Mouse (Mus musculus) kidney, postnatal 14 days (tissue): ENCODE data around the gene Wdr26.

ENCODE experiments used
- DNase-seq: peaks from one replicate; pipeline ENCODE4 v3.0.0; 2022; ENCODE audit warnings: mixed read lengths

Gene Wdr26

GRCm38 (mm10) chr1:181234326-181235035, 22.7 kb upstream of the Wdr26 start:
- DNase-seq, result peak; percentile 52

- DNase-seq, result no peak
Observed at GRCm38 (mm10) chr1:181233734-181234133, 21.9 kb upstream of the Wdr26 start.

DNA sequence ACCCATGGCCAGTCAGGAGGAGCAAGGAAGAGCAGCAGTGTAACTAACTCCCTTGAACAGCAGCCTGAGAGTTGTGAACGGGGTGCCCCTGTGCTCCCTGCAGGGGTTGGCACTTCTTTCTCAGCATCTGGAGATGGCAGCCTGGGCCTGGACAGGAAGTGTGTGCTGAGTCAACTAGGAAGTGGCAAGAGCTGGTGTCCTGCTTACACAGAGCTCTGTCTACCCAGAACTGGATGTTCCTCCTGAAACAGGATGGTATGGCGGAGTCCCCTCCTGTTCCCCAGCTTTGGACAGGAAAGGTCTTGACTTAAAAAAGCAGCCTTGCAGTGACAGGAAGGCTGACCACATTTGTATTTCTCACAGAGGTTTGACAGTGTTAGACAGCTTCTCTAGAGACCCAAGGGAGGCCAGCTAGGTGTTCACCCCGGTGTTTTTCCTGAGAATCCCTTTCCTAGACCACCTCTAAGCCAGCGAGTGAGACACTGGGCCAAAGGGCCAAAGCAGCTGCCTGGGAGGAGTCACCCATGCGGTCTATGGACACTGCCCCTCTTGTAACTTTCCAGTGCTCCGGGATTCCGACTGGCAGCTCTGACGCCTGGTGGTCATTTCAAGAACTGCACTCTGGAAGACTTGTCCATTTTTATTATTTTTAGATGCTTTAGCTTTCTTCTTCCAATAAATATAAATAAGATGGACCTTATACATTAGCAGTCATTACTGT, 20.7 kb upstream of the Wdr26 start:
- DNase-seq, result peak; percentile 89

- DNase-seq, result no peak
Observed at GRCm38 (mm10) chr1:181231821-181232220, 20.0 kb upstream of the Wdr26 start.

- DNase-seq, result no peak
Observed at GRCm38 (mm10) chr1:181231262-181231661, 19.5 kb upstream of the Wdr26 start.

DNA sequence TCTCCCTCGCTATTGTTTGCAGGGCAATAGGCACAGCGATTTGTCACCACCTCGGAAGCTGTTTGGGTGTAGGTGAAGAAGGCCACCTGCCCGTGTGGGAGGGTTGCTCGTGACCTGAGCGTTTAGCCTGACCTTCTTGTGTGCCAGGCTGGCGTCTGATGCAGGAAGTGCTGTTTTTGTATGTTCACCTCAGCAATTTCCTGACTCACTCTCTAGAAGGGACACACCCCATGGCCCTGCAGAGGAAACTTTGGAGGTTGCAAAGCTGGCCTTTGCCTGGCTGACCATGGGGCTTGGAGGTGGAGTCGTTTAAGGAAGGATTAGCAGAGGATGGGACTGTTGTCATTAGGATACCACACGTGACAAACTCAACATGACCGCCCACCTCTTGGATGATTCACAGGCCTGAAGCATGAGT, 18.9 kb upstream of the Wdr26 start:
- peak; percentile 39 for DNase-seq

DNA sequence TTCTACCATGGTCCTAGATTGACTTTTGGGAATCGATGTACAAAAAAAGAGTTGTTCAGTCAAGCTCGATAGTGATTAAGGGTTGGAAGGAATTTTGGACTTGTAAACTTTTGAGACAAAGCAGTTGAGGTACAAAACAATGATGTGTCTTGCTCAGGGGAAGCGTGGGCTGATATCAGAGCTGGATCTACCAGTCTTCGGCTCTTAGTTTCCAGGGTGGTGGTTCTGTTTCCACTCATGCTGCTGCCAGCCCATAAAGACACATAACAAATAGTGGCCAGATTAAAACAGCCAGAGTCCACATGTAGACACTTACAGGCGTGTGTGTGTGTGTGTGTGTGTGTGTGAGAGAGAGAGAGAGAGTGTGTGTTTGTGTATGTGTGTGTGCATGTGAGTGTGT, 17.2 kb upstream of the Wdr26 start:
- DNase-seq, result no peak

DNA sequence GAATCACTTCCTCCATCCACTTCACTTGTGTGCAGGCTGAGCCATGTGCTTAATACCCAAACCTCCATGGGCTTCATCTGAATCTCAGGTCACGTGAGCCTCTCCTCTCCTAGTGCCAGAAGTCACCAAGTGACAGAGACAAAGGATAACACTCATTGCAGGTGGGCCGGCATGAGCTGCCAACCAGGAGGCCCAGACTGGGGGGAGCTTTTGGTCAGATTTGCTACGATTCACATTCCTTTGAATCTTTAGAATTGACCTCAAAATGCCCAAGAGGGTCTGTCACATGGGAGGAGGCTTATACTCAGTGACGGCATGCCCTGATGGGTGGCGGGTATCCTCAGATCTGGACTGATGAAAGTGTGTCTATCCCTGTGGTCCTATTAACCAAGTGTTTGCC, 16.8 kb upstream of the Wdr26 start:
- no peak for DNase-seq

- DNase-seq, result no peak
Observed at GRCm38 (mm10) chr1:181227804-181228203, 16.0 kb upstream of the Wdr26 start.

DNA sequence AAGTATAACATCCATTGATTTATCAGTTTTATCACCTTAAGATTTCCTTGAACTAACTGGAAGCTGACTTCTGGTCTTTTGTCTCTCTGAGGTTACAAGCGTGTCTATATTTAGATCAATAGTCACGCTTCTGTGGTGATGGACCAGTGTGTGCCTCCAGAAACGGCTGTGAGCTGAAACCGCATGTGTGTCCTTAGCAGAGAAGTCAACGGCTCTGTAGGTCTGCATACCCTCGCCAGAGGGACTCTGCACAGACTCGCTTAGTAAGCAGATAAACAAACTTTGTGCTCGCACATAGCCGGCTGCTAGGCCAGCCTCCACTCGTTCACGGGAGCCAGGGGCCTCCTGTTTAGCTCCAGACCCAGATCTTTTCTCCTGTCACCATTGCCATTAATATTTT, 15.0 kb upstream of the Wdr26 start:
- DNase-seq, result peak; percentile 39

DNA sequence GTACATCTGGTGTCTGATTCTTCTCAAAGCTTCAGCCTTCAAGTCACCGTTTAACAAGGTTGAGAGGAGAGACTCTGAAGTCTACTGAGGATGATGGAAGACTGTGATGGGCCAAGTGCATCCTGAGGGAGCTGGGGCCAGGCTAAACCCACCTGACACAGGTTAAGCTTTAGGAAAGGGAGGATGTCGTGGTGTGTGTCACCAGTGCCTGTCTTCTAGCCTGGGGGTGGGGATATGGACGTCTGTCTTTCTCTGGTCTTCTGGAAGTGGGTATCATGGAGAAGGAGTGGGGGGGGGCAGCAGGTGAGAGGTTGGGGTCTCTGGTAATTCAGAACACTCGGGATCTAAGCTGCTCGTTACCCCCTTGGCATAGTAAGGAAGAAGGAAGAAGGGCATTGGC, 13.5 kb upstream of the Wdr26 start:
- DNase-seq, result no peak

GRCm38 (mm10) chr1:181222041-181222440, 10.2 kb upstream of the Wdr26 start:
- DNase-seq, result no peak

DNA sequence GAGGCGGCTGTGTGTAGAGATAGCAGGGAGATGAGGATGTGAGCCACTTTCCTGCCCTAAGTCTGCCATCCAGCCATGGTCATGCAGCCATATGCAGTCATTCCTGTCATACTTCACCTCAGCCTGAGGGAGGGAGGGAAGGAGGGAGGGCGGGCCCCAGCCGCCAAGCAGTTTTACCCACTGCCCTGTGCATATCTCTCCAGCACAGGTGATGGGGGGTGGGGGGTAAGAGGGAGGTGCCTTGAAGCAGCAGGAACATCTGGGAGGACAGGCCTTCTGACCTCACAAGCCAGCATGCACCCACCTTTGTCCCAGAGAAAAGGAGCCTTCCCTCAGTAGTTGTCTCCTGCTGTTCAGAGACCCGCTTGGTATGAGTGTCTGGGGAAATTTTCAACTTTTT, 4.5 kb upstream of the Wdr26 start:
- no peak for DNase-seq

GRCm38 (mm10) chr1:181214296-181215035, 2.7 kb upstream of the Wdr26 start:
- no peak for DNase-seq

DNA sequence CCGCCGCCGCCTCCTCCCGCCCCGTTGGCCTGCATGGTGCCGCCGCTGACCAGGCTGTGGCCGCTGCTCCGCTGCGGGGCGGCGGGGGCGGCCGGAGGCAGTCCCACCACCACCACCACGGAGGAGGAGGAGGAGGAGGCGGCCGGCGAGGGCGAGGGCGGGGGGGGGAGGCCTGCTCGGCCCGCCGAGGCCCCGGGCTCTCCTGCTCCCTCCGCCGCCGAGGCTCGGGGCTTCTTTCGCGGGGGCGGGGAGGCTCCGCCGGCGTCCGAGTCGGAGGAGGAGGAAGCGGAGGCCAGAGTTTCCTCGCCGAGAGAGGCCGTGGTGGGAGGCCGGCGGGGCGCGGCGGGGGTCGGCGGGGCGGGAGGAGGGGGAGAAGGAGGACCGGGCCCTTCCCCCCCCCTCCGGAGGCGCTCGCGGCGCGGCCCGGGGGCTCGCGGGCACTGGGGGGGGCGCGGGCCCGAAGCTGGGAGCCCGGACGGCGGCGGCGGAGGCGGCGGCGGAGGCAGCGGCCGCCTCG, 340 bp downstream of the Wdr26 start:
- no peak for DNase-seq

- DNase-seq, result peak; percentile 56
Observed at GRCm38 (mm10) chr1:181210601-181211402, 999 bp downstream of the Wdr26 start.

DNA sequence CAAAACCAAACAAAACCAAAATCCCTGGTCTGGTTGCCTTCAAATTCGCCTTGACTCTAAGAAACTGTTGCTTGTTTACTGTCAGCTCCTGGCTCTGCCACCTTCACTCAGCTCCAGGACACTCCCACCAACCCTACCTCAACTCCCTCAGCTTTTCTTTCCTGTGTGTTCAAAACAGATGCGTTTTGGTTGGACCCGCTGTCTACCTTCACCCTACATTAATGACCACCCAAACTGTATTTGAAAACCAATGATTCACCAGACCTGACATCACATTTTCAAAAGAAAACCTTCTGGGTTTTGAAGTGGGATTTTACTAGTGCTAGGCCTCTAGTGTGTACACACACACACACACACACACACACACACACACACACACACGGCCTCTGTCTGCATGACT, 1.7 kb downstream of the Wdr26 start:
- DNase-seq, result no peak

GRCm38 (mm10) chr1:181199446-181199845, 12.4 kb downstream of the Wdr26 start:
- DNase-seq, result no peak

DNA sequence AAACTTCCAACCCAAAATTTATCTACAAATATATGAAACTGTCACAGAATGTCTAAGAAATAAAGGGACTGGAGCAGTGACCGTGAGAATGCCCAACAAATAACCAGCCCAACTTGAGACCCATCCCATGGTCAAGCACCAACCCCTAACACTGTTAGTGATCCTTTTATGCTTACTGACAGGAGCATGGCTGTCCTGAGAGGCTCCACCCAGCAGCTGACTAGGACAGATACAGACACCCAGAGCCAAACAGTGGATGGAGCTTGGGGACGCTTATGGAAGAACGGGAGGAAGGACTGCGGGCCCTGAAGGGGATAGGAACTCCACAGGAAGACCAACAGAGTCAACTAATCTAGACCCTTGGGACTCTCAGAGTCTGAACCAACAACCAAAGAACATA, 22.9 kb downstream of the Wdr26 start:
- DNase-seq, result no peak

GRCm38 (mm10) chr1:181170210-181170609, 41.6 kb downstream of the Wdr26 start:
- DNase-seq, result no peak

DNA sequence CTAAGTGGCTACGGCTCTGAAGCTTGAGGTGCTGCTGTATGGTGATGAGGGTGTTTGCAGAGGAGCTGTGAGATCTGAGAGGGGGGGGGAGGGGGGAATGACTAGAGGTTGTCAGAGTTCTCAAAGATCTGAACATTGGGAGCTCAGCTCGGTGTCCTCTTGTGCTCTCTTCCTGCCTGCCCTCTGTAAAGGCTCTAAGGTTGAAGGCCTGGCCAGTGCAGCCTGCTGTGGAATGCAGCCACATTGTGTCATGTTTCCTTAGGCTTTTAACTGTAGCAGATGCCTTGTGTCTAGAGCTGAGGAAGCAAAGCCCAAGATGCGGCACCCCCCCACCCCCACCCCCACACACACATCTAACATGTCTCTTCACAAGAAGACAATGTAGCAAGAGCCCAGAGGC, 43.4 kb downstream of the Wdr26 start:
- peak; percentile 30 for DNase-seq

GRCm38 (mm10) chr1:181167816-181168215, 44.0 kb downstream of the Wdr26 start:
- no peak for DNase-seq

DNA sequence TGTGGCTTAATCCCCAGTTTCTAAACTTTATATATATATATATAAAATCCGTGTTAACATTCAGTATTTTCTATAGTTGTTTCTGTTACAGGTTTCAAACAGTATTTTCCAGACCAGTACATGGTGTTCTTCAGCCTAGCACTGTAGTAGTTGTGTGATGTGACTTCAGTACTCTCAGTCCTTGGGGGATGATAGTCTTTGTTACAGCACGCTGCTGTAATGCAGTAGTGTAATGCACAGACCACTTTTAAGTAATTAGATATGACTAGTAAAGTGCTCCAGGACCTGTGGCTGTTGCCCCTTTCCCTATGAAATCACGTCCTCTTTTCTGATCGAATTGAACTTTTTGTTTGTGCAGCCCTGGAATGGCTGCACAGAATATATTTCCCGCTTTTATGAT, 60.3 kb downstream of the Wdr26 start:
- DNase-seq, result no peak
